Mouse (Mus musculus): Measurements from ENCODE around the gene Nudc.

Nudc gene

DNA sequence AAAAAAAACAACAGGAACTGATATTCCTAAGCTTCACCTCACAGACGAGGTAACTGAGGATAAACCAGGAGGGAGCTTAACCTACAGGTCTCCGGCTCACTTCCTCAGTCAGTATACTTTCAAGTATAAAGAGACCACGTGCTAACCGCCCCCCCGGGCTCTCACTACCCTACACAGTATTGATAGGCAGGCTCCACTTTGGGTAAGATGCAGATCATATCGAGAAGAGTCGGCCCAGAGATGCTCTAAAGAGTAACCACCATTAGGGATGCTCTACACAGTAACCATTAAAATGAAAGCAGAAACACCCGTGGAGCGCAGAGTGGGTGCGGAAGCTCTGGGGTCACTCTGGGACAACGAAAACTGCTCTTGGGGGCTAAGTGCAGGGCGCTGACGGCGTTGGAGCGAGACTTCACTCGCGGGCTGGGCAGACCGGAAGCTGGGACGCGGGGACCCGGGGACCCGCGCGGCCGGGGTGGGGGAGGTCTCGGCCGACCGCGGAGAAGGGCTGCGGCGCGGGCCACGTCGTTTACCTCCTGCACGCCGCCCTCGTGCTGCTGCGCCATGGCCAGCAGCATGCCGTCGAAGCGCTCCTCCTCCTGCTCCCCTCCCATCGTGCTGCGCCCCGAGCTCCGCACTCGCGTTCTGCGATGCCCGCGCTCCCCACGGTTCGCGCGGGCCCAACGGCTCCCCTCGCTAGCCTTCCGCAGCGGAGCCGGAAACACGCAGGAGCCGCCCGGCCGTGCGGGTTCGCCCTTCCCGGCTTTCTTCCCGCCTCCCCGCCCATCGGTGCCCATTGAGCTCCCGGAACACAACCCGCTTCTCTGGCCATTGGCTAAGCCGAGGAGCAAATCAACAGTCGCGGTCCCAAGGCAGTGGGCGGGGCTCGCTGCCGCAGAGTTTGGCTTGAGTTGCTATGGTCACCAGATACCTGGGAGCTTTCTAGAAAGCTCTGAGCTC is at the start of gene Nudc:
Gene Nudc (minus strand): TSS at position 725 of the 960 bp plus-strand sequence.
- peak; percentile 92 for DNase-seq (ENCODE audit: low spot score)

DNA sequence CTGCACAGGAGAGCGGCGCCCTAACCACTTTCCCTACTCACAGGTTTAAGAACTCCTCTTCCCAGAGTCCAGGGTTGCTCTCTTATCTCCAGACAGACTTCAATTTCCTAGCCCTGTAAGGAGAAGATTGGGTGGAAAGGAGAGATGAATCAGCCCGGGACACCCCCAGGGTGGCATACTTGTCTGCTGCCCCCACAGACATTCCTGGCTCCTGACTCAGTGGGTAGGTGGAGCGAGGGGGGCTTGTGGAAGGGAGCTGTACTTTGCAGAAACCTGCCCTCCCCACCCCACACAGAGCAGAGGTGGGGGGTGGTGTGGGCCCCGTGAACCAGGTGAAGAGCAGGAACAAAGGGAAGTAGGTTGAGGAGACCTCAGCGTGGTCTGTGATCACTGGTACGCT is 49.7 kb upstream of the Nudc start:
- no peak for DNase-seq (ENCODE audit: low spot score)

DNA sequence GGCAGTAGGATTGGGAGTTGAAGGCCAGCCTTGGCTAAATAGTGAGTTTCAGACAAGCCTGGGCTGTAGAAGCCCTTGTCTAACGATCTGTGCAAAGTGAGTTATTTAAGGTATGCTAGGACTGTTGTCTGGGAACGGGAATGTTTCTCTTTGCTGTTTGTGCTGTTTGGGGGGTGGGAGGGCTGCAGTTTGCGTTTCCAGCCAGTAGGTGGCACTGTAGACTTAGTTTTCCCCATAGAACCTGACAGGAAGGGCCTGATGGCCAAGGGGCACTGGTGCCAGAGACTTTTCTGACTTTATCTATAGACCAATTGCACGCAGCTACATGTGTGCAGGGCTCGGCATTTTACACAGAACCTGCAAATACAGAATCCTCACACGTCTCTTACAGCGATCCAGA is 46.8 kb upstream of the Nudc start:
- DNase-seq (ENCODE audit: low spot score) = no peak

DNA sequence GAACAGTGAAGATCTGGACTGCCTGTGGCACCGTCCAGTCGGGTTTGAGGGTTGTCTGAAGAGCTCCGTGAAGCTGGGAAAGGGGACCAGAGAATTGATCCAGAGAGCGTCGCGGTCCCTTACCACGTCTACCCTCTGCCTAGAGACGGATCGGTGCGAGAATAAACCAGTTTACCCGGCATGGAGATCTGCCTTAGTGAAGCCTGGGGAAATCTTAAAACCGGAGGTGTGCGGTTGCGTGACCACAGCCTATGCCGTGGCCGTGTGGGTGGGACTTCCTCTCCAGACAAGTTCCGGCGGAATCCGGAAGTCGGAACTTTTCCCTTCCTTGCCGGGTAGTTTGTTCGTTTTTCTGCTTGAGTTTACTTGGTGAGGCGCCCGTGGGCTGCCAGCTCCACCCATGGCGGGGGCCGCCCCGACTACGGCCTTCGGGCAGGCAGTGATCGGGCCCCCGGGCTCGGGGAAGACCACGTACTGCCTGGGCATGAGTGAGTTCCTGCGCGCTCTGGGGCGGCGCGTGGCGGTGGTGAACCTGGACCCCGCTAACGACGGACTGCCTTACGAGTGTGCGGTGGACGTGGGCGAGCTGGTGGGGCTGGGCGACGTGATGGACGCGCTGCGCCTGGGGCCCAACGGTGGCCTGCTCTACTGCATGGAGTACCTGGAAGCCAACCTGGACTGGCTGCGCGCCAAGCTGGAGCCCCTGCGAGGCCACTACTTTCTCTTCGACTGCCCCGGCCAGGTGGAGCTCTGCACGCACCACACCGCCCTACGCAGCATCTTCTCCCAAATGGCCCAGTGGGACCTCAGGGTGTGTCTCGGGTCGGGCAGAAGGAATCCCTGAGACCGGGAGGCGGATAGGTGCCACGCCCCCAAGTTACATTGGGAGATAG is 38.5 kb upstream of the Nudc start, which contains the start of gene Gpn2:
Gene Gpn2 (plus strand): TSS at position 304 of the 893 bp plus-strand sequence.
- peak; percentile 65 for DNase-seq (ENCODE audit: low spot score)

DNA sequence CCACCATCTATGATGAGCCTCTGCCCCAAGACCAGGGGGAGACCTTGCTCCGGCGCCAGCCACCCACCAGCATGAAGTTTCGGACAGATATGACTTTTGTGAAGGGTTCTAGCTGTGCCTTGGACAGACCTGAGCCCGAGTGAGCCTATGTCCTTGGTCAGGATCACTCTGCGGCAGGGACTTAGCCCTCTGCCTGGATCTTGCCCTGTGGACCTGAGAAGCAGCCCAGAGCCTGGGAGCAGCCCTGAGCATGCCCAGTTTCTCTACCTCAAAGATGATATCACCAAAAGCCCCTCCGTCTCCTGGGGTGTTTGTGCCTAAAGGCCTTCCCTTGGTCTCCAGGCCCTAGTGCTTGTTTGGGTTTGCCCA is 37.9 kb upstream of the Nudc start:
- DNase-seq (ENCODE audit: low spot score) = no peak

DNA sequence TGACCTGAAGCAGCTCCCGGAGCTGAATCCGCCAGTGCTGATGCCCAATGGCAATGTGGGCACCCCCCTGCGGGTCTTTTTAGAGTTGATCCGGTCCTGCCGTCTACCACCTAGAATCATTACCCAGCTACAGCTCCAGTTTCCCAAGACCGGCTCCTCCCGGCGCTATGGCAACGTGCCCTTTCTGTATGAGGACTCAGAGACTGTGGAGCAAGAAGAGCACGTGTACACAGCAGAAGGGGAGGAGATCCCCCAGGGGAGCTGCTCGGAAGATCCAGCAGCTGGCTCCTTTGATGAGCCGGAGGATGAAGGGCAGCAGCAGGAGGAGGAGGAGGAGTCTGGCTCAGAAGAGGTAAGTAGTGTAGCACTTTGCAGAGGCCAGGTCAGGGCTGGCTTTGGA is 32.2 kb upstream of the Nudc start:
- DNase-seq (ENCODE audit: low spot score) = no peak

DNA sequence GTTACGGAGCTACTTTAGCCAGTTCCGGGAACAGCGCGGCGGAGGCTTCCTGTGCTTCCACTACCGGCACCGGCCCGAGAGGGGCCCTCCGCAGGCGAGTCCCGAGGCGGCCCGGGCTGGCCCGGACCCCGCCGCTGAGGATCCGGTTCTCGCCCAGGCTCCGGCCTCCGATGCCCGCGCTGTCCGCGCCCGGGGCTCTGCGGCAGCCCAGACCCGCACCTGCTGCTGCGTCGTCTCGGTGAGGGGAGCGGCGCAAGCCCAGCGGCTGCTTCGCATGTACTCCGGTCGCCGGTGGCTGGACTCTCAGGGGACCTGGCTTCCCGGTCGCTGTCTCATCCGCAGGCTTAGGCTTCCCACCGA is 29.0 kb upstream of the Nudc start:
- no peak for DNase-seq (ENCODE audit: low spot score)

DNA sequence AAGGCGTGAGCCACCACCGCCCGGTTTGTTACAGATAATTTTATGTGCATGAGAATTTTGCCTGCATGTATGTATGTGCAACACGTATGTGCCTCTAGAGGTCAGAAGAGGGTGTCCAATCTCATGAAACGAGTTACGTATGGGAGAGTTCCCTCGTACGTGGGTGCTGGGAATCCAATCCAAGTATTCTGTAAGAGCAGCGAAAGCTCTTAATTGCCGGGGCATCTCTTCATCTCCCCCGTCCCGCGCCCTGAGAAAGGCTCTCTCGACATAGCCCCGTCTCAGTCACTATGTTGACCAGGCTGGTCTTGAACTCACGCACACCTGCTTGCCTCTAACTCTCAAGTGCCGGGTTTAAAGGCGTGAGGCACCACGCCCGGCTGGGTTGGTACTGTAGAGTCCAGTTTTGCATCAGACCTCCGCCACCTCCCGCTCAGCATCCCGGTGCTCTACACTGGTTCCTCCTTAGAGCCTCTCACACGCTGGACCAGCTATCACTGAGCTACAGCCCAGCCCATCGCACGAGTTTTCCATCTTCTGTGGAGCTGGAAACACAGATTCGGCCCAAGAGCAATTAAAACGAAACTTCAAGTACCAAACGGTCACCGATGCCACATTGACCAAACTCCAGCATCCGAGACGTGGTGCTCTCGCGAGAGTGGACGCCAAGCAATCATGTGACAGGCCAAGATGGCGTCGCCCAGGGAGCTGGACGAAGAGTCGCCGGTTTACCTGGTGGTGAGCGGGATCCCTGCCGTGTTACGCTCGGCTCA is 28.5 kb upstream of the Nudc start, which contains the start of gene Gpatch3:
Gene Gpatch3 (plus strand): TSS at position 676 of the 773 bp plus-strand sequence.
- DNase-seq (ENCODE audit: low spot score) = peak; percentile 72

DNA sequence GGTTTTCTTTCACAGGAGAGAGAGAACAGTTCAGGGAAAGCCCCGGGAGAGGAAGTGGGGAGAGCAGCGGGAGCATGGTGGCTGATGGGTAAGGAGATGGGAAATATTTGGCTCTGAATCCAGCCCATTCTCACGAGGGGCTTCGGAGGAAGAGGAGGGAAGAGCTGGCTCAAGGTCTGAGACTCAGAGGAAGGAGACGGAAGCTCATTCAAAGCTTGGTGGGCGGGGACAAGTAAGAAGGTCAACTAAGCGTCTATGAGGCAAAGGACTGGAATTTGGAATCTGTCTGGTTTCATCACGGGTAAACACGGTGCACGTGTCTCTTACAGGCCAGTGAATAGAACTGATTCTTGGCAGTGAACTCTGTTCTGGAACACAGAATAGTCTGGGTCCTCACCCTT is 24.3 kb upstream of the Nudc start:
- no peak for DNase-seq (ENCODE audit: low spot score)

DNA sequence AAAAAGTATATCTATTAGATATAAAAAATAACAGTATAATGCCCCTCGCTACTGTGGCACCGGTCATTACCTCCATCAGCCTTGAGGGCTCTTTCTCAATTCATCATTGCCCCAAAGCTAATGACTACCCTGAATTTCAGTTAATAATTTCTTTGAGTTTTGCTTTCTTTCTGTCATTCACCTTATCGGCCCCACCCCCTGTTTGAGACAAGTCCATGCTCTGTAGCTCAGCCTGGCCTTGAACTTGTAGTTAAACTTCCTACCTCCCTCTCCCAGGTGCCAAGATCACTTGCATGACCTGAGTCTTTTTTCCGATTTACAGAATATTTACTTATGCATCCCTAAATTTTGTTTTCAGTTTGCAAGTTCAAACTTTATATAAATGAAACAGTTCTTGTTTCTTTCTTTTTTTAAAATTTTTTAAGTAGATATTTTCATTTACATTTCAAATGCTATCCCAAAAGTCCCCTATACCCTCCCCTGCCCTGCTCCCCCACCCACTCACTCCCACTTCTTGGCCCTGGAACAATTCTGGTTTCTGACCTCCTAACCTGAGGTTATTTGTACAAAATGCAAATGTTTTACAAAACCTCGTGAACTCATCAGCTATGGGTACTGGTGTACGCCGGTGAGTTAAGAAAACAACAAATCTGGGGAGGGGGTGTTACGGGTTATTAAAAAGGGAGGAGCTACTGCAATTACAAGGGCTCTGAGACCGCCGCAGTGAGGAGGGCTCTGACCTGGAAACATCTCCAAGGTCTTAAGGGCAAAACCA is 23.7 kb upstream of the Nudc start:
- DNase-seq (ENCODE audit: low spot score) = no peak

DNA sequence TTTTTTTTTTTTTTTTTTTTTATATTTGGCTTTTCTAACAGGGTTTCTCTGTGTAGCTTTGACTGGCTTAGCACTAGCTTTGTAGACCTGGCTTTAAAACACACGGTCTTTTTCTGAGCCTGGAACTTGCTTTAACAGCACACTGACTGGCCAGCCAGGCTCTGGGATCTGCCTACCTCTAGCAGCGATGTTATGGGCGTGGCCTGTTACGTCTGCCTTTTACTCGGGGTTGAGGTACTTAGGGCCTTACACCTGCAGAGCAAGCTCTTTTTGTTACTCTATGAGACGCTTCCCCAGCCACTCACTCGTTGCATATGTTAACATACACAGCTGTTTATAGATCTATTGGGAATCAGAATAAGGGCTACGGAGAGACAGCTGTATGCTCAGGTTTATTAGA is 21.5 kb upstream of the Nudc start:
- DNase-seq (ENCODE audit: low spot score) = no peak

DNA sequence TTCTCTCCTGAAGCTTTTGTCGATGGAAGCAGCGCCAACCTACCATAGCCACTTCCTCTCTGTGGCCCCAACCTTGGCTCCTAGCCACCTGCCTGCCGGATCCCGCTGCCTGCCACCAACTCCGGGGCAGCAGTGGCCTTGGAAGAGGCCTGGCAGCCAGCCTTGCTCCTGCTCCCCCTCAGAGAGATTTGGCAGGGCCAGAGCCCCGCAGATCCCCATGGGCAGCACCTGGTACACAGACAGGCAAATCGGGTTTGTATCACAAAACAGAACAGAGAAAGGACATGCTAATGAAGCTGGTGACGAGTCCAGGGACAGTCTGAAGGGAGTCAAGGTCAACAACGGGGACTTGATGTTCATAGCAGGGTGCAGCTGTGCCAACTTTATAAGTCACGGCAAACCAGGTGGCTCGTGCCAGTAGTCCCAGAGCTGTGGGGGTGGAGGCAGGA is 17.4 kb upstream of the Nudc start:
- no peak for DNase-seq (ENCODE audit: low spot score)

DNA sequence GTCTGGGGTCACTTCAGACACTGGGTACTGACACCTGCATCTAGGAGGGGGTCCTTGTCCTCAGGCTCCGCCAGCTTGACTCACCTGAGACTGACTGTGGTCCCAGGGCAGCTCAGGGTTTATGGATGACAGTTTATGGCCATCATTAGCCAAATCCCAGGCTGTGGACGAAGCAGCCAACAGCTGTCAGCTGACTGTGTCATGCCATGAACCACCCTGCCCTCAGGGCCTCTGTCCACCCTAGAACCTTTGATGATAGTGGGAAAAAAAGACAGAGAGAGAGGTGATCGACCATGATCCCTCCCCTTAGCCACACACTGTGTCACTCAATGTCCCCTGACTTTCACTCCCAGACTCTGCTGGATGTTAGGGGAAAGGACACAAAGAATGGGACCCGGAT is 15.8 kb upstream of the Nudc start:
- no peak for DNase-seq (ENCODE audit: low spot score)

DNA sequence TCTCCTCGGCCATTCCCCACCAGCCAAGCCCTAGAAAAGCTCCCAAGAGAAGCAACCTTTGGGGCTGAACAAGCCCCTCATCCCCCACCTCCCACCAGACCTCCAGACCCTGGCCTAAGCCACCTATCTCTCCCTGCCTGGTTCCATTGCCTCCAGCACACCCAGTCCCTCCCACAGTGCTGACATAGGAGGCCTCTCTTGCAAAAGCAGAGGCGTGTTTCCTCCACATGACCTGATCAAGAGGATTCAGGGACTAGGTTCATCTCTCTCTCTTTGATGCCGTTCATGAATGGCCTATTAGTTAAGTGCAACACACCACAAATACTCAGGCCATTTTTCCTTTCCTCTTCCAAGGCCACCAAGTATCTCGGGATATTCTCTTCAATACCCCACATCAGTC is 14.1 kb upstream of the Nudc start:
- DNase-seq (ENCODE audit: low spot score) = no peak

DNA sequence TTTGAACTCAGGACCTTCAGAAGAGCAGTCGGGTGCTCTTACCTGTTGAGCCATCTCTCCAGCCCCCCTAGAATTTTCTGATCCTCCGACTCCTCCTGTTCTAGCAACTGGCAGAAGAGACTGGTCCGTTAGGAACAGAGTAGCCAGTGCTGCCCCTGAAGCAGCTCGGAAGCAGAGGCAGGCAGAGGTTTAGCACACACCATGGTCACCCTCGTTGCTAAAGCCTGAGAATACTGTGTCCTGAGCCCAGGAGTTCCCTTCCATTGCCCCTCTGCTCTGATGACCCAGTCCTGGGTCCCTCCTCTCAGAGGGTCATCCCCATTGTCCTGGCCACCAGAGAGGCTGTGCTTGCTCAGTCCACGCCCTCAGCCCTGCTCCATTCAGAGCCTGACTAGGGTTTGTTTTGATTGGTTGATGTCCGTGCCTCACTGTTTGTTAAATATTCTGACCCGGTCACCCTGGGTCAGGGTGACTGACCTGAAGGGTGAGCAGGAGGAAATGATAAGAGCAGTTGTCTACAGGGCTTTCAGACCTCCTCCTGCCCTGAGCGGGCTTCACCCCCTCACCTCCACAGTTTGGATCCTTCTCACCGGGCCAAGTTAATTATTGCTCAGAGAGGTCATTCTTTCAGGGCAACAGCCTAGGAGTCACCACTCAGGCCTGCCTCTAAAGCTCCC is 11.4 kb upstream of the Nudc start:
- DNase-seq (ENCODE audit: low spot score) = no peak

DNA sequence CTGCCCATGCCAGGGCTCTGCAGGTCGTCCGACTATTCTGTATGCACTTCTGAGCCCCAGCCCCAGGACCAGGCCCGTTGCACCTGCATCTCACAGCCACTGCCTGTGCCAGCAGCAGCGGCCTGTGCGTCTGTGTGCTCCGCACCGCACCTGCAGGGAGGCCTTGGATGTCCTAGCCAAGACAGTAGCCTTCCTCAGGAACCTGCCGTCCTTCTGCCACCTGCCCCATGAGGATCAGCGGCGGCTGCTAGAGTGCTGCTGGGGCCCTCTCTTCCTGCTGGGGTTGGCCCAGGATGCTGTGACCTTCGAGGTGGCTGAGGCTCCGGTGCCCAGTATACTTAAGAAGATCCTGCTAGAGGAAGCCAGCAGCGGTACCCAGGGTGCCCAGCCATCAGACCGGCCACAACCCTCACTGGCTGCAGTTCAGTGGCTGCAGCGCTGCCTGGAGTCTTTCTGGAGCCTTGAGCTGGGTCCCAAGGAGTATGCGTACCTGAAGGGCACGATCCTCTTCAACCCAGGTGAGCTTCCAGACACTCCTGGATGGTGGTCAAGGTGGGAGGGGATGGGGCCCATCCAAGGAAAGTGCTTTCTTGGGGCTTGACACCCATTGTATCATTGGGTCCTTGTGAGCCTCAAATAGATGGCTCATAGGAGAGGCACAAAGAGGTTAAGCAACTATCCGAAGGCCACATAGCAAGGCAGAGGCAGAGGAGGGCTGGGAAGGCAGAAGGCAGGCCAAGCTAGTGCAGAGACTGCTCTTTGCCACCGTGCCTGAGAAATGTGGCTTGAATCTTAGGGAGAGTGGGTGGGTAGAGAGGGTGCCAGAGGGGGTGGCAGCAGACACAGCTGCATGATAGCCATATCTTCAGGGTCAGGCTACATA is 7.9 kb upstream of the Nudc start:
- no peak for DNase-seq (ENCODE audit: low spot score)

DNA sequence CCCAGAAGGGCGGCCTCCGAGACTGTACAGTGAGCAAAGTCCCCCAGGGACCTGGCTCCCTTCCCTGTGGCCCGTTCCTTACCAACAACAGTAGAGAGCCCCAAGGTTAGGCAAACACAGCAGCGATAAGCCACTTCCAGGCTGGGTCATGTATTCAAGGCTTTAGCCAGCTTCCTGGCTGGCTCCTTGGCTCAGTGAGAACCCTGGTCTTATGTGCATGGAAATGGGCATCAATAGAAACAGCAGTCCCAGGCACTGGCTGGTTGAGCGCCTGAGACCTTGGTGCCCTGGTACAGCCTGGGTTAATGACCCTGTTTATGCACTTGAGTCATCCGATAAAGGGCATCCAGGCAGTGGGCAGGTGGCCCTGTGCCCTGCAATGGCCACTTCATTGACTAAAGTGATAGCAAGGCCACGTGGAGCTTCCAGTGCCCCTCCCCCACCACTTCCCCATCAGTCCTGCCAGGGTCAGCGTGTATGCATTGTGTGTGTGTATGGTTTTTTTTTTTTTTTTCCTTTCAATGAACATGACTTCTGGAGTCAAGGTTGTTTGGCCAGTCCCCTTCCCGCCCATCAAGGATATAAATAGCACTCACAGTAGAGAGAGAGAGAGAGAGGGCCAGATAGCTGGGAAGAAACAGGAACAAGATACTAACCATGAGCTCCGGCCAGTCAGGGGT is 7.1 kb upstream of the Nudc start, which contains the start of gene Nr0b2:
Gene Nr0b2 (plus strand): TSS at position 609 of the 680 bp plus-strand sequence.
- DNase-seq (ENCODE audit: low spot score) = no peak

DNA sequence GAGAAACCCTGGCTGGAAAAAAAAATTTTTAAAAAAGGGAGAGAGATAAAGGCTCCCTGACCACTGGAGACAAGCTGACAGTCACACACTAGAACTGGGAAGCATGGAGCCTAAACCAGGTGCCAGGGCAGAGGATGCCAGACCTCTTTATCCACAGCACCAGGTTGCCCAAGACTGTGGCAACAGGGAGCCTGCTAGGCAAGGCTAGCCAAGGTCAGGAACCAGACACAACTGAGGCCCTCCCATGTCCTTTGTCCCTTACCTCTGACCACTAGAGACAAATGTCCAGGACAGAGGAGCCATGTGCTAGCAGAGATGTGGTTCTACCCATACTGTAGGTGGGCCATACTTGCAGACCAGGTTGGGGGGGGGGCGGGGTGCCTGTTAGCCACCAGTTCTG is 6.2 kb upstream of the Nudc start:
- DNase-seq (ENCODE audit: low spot score) = no peak

DNA sequence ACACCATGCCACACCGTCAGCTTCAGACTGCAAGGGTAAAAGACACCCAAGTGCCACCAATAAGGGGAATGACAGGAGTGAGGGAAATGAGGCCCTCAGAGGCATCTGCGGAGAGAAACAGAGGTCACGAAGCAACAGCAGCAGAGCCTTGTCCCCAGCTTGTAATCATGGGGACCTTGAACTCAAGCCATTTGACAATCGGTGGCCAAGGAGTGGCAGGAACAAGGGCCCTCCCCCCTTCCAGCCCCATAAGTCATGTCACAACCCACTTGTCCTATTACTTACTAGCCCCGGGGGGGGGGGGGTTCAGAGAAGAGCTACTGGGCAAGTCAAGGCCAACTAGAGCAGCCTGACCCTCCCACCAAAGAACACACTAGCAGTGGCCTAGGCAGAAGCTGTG is 9.1 kb downstream of the Nudc start:
- DNase-seq (ENCODE audit: low spot score) = no peak
